9 mouse cellular contexts compared by ENCODE assay signal in genomic region chr5:89526878-89527578, GRCm38 (mm10). TPM values are rescaled to one million over a fixed set of nuclear protein-coding genes. Genes with fewer than 3 reads are reported as not detected.
DNase-seq lines count a peak whose midpoint lies in the region; ATAC-seq lines count a peak whose summit lies in the region.
"Had no signal": no experiment of that assay in that cellular context is flagged by ENCODE, and none has a peak within 500 bp of the region (broad histone marks: within the 10 kb centered on the region; RNA-seq: fewer than 3 reads in every experiment).

Gene Npffr2 (plus strand): TSS chr5:89527429.

- no peak within 1 kb of the TSS for H3K27ac ChIP-seq in heart, embryonic 11.5 days (ENCODE audit: low read depth, low read length)
- H3K27ac ChIP-seq in limb, embryonic 11.5 days (replicated peaks; ENCODE audit: low read depth, low read length), result no peak within 1 kb of the TSS
- no peak within 1 kb of the TSS for H3K27ac ChIP-seq in midbrain, embryonic 12.5 days (replicated peaks)

- peaks cover 5% of the 10 kb centered on the region; the same call in 1 of the 2 replicates for H3K27me3 ChIP-seq in heart, embryonic 11.5 days (ENCODE audit: control insufficient read depth, insufficient read depth, low read length)
- no peaks in the 10 kb centered on the region for H3K27me3 ChIP-seq in limb, embryonic 11.5 days (ENCODE audit: control insufficient read depth, insufficient read depth, low read length)
- H3K27me3 ChIP-seq in midbrain, embryonic 12.5 days, result peaks cover 18% of the 10 kb centered on the region

- H3K4me1 ChIP-seq in heart, embryonic 11.5 days (ENCODE audit: control insufficient read depth, insufficient read depth, low read length), result no peaks in the 10 kb centered on the region
- H3K4me1 ChIP-seq in limb, embryonic 11.5 days (ENCODE audit: control insufficient read depth, insufficient read depth, low read length), result 0 out of 2 replicates have a peak, but pooled peaks cover 2% of the 10 kb centered on the region
- peaks cover 10% of the 10 kb centered on the region for H3K4me1 ChIP-seq in midbrain, embryonic 12.5 days

- ATAC-seq in heart, embryonic 11.5 days (replicated peaks; ENCODE audit: insufficient number of reproducible peaks, low FRiP score, low TSS enrichment), result peak; percentile 59; the same call in 1 of the 2 replicates
- peak; percentile 91 for ATAC-seq in limb, embryonic 11.5 days (ENCODE audit: insufficient number of reproducible peaks, low FRiP score, low TSS enrichment, low read depth)
- peak; percentile 93 for ATAC-seq in midbrain, embryonic 12.5 days (ENCODE audit: low FRiP score, low read depth)
- no peak for ATAC-seq in inflammation-experienced regulatory T-cells, adult 6 months

- H3K4me2 ChIP-seq in heart, embryonic 11.5 days, result peak within 1 kb of the TSS; percentile 90
- peak within 1 kb of the TSS; percentile 64 for H3K4me2 ChIP-seq in limb, embryonic 11.5 days (ENCODE audit: low read depth, severe bottlenecking)
- H3K4me2 ChIP-seq in midbrain, embryonic 12.5 days (replicated peaks), result peak within 1 kb of the TSS; percentile 73

- intact Hi-C loops in heart, postnatal 25 days (cut with DNase I), result no loop called here

- H3K36me3 ChIP-seq in heart, embryonic 11.5 days (ENCODE audit: control insufficient read depth, insufficient read depth, low read length), result no peaks in the 10 kb centered on the region
- H3K36me3 ChIP-seq in limb, embryonic 11.5 days (ENCODE audit: control insufficient read depth, insufficient read depth, low read length), result no peaks in the 10 kb centered on the region
- no peaks in the 10 kb centered on the region for H3K36me3 ChIP-seq in midbrain, embryonic 12.5 days

- peak within 1 kb of the TSS; percentile 51 for H3K4me3 ChIP-seq in heart, embryonic 11.5 days (ENCODE audit: low read depth, low read length)
- H3K4me3 ChIP-seq in limb, embryonic 11.5 days (ENCODE audit: low read depth, low read length), result peak within 1 kb of the TSS; percentile 28
- H3K4me3 ChIP-seq in midbrain, embryonic 12.5 days, result peak within 1 kb of the TSS; percentile 45

- no peaks in the 10 kb centered on the region for H3K9me3 ChIP-seq in heart, embryonic 11.5 days (replicated peaks; ENCODE audit: control insufficient read depth, low read length)
- no peaks in the 10 kb centered on the region for H3K9me3 ChIP-seq in limb, embryonic 11.5 days (ENCODE audit: control insufficient read depth, low read length)
- H3K9me3 ChIP-seq in midbrain, embryonic 12.5 days, result no peaks in the 10 kb centered on the region

- 4% methylated on average over 23 of the region's 23 CpGs for WGBS in heart, embryonic 11.5 days (ENCODE audit: insufficient replicate concordance)
- 4% methylated on average over 23 of the region's 23 CpGs for WGBS in limb, embryonic 11.5 days
- WGBS in midbrain, embryonic 12.5 days, result 3% methylated on average over 23 of the region's 23 CpGs

- no peak for DNase-seq in heart, postnatal 25 days (ENCODE audit: low spot score)
- peak; percentile 6 to 15 for DNase-seq in adrenal gland, postnatal 36 days
- DNase-seq in heart, postnatal 4 days, result peak; percentile 20
- peak; percentile 74 for DNase-seq in limb, embryonic 11.5 days (ENCODE audit: low spot score)
- DNase-seq in yolk sac, embryonic 10.5 days (ENCODE audit: low spot score), result peak; percentile 25

- peak within 1 kb of the TSS; percentile 59; the same call in 1 of the 2 replicates for H3K9ac ChIP-seq in heart, embryonic 11.5 days (ENCODE audit: low read depth, low read length)
- H3K9ac ChIP-seq in limb, embryonic 11.5 days (ENCODE audit: low read length), result no peak within 1 kb of the TSS
- H3K9ac ChIP-seq in midbrain, embryonic 12.5 days (replicated peaks), result peak within 1 kb of the TSS; percentile 42

RNA-seq across cellular contexts. Expression of gene Npffr2, which starts in this region (rescaled TPM):
- not detected in 2 replicates for polyA plus RNA-seq in heart, embryonic 11.5 days (2014; fragmentation: Nextera tagmentation; extraction: Ambion mirVana)
- total RNA-seq in heart, postnatal 25 days (2021), result not detected
- total RNA-seq in adrenal gland, postnatal 36 days (2021), result not detected
- total RNA-seq in heart, postnatal 4 days (2021), result not detected
- polyA plus RNA-seq in limb, embryonic 11.5 days (2014; fragmentation: Nextera tagmentation; extraction: Ambion mirVana), result 0.11 TPM in 1 of 2 replicates, not detected in the other
- polyA plus RNA-seq in midbrain, embryonic 12.5 days (2016; fragmentation: Nextera tagmentation; extraction: Ambion mirVana), result 0.14 TPM in 1 of 2 replicates, not detected in the other
- polyA plus RNA-seq in inflammation-experienced regulatory T-cells, adult 6 months (2017; shearing (Covaris generic)), result not detected
- polyA plus RNA-seq: large intestine, adult 2 months had no signal

Comparison
In these comparisons a context has a peak if more than half of its experiments do, and no peak if none do; other contexts are left out.
1. Peak in ATAC-seq, H3K4me3 ChIP-seq, H3K9ac ChIP-seq and H3K4me2 ChIP-seq in heart, embryonic 11.5 days; RNA of the gene not detected or under 1 TPM.
2. Peak in DNase-seq in adrenal gland, postnatal 36 days; RNA of the gene not detected or under 1 TPM.
3. Peak in DNase-seq in heart, postnatal 4 days; RNA of the gene not detected or under 1 TPM.
4. Peak in DNase-seq, ATAC-seq, H3K4me3 ChIP-seq and H3K4me2 ChIP-seq in limb, embryonic 11.5 days; RNA of the gene not detected or under 1 TPM.
5. Peak in ATAC-seq, H3K4me3 ChIP-seq, H3K9ac ChIP-seq and H3K4me2 ChIP-seq in midbrain, embryonic 12.5 days; RNA of the gene not detected or under 1 TPM.